Mouse (Mus musculus): ENCODE results near the gene Rps6ka1. TPM values are rescaled to one million over a fixed set of nuclear protein-coding genes. Genes with fewer than 3 reads are reported as not detected.
"Not testable (repeated sequence)": the region's sequence is repeated elsewhere in the genome, so short reads cannot be mapped to it uniquely, and the experiment has no call there.

The Rps6ka1 gene
- total RNA-seq (2014; fragmentation: Nextera tagmentation) (37.3 and 46.2 TPM in 2 replicates), total RNA-seq (2017) (16.3 and 36.1 TPM in 2 replicates)

GRCm38 (mm10) chr4:133887672-133888453 is at the start of gene Rps6ka1:
Gene Rps6ka1 (minus strand): TSS chr4:133887797.
- peak; percentile 68 for ATAC-seq (replicated peaks; ENCODE audit: low FRiP score, low TSS enrichment, poor library complexity, severe bottlenecking)

- ATAC-seq (replicated peaks; ENCODE audit: low FRiP score, low TSS enrichment, poor library complexity, severe bottlenecking) = no peak
Observed at GRCm38 (mm10) chr4:133931785-133932184, 44.2 kb upstream of the Rps6ka1 start.

DNA sequence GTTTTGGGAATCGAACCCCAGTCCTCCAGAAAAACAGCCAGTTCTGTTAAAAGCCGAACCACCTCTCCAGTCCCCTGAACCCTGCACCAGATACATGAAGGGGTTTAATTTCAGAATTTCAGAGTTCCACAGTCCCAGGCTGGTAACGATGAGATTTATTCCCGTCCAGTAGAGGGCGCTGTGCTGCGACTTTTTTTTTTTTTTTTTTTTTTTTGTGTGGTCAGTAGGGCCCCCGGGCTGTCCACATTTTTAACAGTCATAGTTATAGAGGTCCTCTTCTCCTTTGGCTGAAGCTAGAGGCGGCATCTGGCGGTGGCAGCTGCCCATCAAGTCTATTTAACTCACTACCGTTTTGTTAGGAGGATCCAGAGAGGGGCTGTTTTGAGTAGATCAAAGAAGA is 43.8 kb upstream of the Rps6ka1 start:
- ATAC-seq (replicated peaks; ENCODE audit: low FRiP score, low TSS enrichment, poor library complexity, severe bottlenecking) = peak; percentile 42; the same call in 1 of the 2 replicates

- peak; percentile 52; the same call in 1 of the 2 replicates for ATAC-seq (replicated peaks; ENCODE audit: low FRiP score, low TSS enrichment, poor library complexity, severe bottlenecking)
Observed at GRCm38 (mm10) chr4:133929278-133929670, 41.7 kb upstream of the Rps6ka1 start.

DNA sequence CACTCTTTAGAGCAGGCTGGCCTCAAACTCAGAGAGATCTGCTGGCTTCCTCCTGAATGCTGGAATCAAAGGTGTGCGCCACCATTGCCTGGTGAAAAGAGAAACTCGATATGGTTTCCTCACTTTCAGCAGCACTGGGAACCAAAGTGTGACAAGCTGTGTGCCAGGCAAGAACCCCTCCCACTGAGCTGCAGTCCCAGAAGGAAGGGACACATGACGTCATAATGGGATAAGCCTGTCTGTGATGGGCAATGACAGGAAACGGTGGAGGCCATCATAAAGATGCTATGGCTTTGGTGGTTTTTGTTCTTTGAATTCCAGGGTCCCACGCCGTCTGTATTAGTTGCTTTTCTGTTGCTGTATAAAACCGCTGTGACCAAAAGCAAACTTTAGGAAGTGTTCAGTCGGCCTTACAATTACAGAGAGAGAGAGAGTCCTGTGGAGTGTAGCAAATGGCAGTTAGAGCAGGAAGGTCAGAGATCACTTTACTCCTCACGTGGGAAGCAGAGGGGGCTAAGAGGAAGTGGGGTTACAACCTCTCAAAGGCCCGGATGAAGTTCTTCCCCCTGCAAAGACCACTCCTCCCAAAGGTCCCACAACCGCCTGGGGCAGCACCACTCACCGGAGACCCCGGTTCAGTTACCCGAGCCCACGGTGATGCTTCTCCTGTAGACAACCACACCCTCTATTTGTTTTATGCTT is 41.1 kb upstream of the Rps6ka1 start:
- no peak; the same call in 1 of the 2 replicates for ATAC-seq (replicated peaks; ENCODE audit: low FRiP score, low TSS enrichment, poor library complexity, severe bottlenecking)

- ATAC-seq (replicated peaks; ENCODE audit: low FRiP score, low TSS enrichment, poor library complexity, severe bottlenecking) = no peak
Observed at GRCm38 (mm10) chr4:133925204-133925603, 37.6 kb upstream of the Rps6ka1 start.

- ATAC-seq (replicated peaks; ENCODE audit: low FRiP score, low TSS enrichment, poor library complexity, severe bottlenecking) = no peak
Observed at GRCm38 (mm10) chr4:133923743-133924142, 36.1 kb upstream of the Rps6ka1 start.

- not testable (repeated sequence) for ATAC-seq (replicated peaks; ENCODE audit: low FRiP score, low TSS enrichment, poor library complexity, severe bottlenecking)
Observed at GRCm38 (mm10) chr4:133918093-133918825, 30.7 kb upstream of the Rps6ka1 start.

DNA sequence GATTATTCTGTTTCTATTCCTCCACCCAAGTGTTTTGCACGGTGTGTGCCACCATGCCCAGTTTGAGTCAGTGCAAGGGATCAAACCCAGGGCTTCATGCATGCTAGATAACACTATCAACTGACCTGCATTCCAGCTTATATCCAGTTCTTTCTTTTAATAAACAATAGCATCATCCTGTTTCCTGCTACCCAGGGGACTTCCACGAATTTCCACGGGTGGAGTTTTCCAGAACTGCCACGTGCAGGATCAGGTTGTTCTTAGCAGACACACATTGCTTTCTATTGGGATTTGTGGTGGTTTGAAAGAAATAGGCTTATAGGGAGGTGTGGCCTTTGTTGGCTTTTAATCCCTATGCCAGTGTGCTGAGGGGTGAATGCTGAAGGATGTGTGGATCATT is 24.4 kb upstream of the Rps6ka1 start:
- ATAC-seq (replicated peaks; ENCODE audit: low FRiP score, low TSS enrichment, poor library complexity, severe bottlenecking) = no peak

- ATAC-seq (replicated peaks; ENCODE audit: low FRiP score, low TSS enrichment, poor library complexity, severe bottlenecking) = peak; percentile 95
Observed at GRCm38 (mm10) chr4:133910236-133911211, 22.9 kb upstream of the Rps6ka1 start.

DNA sequence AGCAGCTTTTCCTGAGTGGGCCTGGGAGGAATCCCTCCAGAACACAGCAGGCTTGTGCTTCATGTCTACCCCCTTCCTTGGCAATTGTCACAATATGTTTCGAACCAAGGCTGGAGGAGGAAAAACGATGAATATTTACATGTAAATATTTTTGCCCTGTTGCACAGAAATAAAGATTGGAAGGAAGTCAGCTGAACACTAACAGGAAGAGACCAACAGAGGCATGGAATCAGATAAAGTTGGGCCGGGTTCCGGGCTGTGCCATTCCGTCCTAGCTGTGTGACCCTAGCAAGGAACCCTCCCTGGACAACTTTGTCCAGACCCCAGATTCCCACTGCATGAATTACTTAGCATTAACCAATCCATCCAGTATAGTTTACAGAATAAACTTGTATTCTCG is 20.5 kb upstream of the Rps6ka1 start:
- ATAC-seq (replicated peaks; ENCODE audit: low FRiP score, low TSS enrichment, poor library complexity, severe bottlenecking) = no peak

DNA sequence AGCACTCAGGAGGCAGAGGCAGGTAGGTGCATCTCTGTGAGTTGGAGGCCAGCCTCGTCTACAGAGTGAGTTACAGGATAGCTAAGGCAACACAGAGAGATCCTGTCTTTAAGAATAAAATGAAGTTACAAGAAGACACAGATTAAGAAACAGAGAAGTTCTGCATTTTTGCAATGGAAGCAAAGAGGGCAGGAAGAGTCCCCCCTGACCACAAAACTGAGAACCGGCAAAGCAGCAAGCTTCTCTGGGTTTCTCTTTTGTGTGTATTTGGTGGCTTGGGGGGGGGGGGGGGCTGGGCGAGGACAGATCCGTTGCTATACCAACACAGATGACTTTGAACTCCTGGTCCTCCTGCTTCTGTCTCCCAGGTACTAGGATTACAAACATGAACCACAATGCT is 19.5 kb upstream of the Rps6ka1 start:
- ATAC-seq (replicated peaks; ENCODE audit: low FRiP score, low TSS enrichment, poor library complexity, severe bottlenecking) = no peak

DNA sequence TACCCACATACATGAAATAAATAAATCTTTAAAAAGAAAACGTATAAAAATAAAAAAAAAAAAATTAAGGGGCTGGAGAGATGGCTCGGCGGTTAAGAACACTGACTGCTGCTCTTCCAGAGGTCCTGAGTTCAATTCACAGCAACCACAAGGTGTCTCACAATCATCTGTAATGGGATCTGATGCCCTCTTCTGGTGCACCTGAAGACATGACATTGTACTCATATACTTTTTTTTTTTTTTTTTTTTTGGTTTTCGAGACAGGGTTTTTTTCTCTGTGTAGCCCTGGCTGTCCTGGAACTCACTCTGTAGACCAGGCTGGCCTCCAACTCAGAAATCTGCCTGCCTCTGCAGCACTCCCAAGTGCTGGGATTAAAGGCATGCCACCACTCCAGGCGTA is 18.7 kb upstream of the Rps6ka1 start:
- not testable (repeated sequence) for ATAC-seq (replicated peaks; ENCODE audit: low FRiP score, low TSS enrichment, poor library complexity, severe bottlenecking)

- no peak for ATAC-seq (replicated peaks; ENCODE audit: low FRiP score, low TSS enrichment, poor library complexity, severe bottlenecking)
Observed at GRCm38 (mm10) chr4:133905167-133905566, 17.6 kb upstream of the Rps6ka1 start.

- ATAC-seq (replicated peaks; ENCODE audit: low FRiP score, low TSS enrichment, poor library complexity, severe bottlenecking) = no peak
Observed at GRCm38 (mm10) chr4:133904326-133904725, 16.7 kb upstream of the Rps6ka1 start.

- peak; percentile 26; the same call in 1 of the 2 replicates for ATAC-seq (replicated peaks; ENCODE audit: low FRiP score, low TSS enrichment, poor library complexity, severe bottlenecking)
Observed at GRCm38 (mm10) chr4:133903372-133903771, 15.8 kb upstream of the Rps6ka1 start.

DNA sequence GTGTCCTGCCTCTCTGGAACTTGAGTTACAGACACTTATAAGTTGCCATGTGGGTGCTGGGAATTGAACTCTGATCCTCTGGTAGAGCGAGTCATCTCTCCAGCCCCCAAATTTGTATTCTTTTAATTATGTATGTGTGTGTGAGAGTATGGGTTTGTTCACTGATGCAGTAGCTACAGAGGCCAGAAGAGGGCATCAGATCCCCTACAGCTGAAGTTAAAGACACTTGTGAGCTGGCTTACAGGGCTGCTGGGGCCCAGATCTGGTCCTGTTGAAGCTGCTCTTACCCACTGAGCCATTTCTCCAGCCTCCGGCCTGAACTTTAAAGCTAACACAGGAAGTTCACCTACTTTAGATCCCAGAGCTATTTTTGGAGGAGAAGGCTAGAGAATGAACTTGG is 14.9 kb upstream of the Rps6ka1 start:
- no peak for ATAC-seq (replicated peaks; ENCODE audit: low FRiP score, low TSS enrichment, poor library complexity, severe bottlenecking)

- no peak for ATAC-seq (replicated peaks; ENCODE audit: low FRiP score, low TSS enrichment, poor library complexity, severe bottlenecking)
Observed at GRCm38 (mm10) chr4:133900887-133901286, 13.3 kb upstream of the Rps6ka1 start.

DNA sequence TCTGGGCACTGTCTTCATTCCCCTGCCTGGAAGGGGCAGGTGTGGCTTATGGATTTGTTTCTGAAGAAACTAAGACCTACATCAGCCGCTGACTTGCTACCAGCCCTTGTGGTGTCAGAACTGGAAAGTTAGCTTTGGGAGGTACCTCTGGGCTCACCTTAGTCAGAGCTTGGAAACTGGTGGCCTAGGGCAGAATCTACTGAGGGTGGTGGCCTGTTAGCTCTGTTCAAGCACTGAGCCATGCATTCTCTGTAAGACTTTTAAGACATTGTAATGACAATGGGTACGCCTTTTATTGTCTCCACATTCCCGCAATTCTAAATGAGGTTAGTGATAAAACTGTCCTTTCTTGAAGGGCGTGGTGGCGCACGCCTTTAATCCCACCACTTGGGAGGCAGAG is 12.8 kb upstream of the Rps6ka1 start:
- ATAC-seq (replicated peaks; ENCODE audit: low FRiP score, low TSS enrichment, poor library complexity, severe bottlenecking) = no peak
